Mouse (Mus musculus) heart, embryonic 11.5 days (tissue): ENCODE measurements around the gene Cpn1. TPM values are rescaled to one million over a fixed set of nuclear protein-coding genes. Genes with fewer than 3 reads are reported as not detected.

Experiments
- ATAC-seq: fragments of 200-750 bp; cut with Nextera tagmentation; replicated peaks from 2 replicates; pipeline ENCODE4 v1.8.0; 2017; ENCODE audit warnings: moderate library complexity; ENCODE audit not compliant: insufficient number of reproducible peaks, low FRiP score, low TSS enrichment
- H3K27ac ChIP-seq: fragments of 300-500 bp; sonication (generic); 2 replicates; pipeline ENCODE4 v1.5.1; 2014; ENCODE audit warnings: mild to moderate bottlenecking, low read depth, low read length
- H3K27me3 ChIP-seq: fragments of 300-500 bp; sonication (generic); 2 replicates; pipeline ENCODE4 v1.6.1; 2014; ENCODE audit warnings: mild to moderate bottlenecking, low read length, mixed read lengths; ENCODE audit not compliant: control insufficient read depth, insufficient read depth
- H3K36me3 ChIP-seq: fragments of 300-500 bp; sonication (generic); 2 replicates; pipeline ENCODE4 v1.6.1; 2014; ENCODE audit warnings: mild to moderate bottlenecking, low read length, moderate library complexity, mixed read lengths; ENCODE audit not compliant: control insufficient read depth, insufficient read depth
- H3K4me1 ChIP-seq: fragments of 300-500 bp; sonication (generic); 2 replicates; pipeline ENCODE4 v1.6.1; 2014; ENCODE audit warnings: low read length; ENCODE audit not compliant: control insufficient read depth, insufficient read depth
- H3K4me2 ChIP-seq: fragments of 300-500 bp; sonication (generic); 2 replicates; pipeline ENCODE4 v1.6.1; 2014; ENCODE audit warnings: mild to moderate bottlenecking, moderate library complexity
- H3K4me3 ChIP-seq: fragments of 300-500 bp; sonication (generic); 2 replicates; pipeline ENCODE4 v1.5.1; 2014; ENCODE audit warnings: low read depth, low read length
- H3K9ac ChIP-seq: fragments of 300-500 bp; sonication (generic); 2 replicates; pipeline ENCODE4 v1.6.1; 2014; ENCODE audit warnings: mild to moderate bottlenecking, low read depth, low read length, moderate library complexity
- H3K9me3 ChIP-seq: fragments of 300-500 bp; sonication (generic); replicated peaks from 2 replicates; pipeline ENCODE4 v1.6.1; 2016; ENCODE audit warnings: low read length; ENCODE audit not compliant: control insufficient read depth
- WGBS: fragments of 180-500 bp; shearing (Covaris S2); extraction: QIAGEN DNeasy Blood & Tissue Kit; methylation state at CpG from one replicate; pipeline ENCODE4 v1.1.7; 2014; ENCODE audit not compliant: insufficient replicate concordance; 5-methylcytosine and 5-hydroxymethylcytosine counted together
- polyA plus RNA-seq: library from polyadenylated mRNA; unstranded; fragments of >200 nt; fragmentation: Nextera tagmentation; extraction: Ambion mirVana; gene quantifications from 2 replicates; pipeline ENCODE4 v1.2.1, GENCODE M21; 2014

Cpn1 gene
- polyA plus RNA-seq, 1 experiment from 2014 or later: 2.0 TPM

DNA sequence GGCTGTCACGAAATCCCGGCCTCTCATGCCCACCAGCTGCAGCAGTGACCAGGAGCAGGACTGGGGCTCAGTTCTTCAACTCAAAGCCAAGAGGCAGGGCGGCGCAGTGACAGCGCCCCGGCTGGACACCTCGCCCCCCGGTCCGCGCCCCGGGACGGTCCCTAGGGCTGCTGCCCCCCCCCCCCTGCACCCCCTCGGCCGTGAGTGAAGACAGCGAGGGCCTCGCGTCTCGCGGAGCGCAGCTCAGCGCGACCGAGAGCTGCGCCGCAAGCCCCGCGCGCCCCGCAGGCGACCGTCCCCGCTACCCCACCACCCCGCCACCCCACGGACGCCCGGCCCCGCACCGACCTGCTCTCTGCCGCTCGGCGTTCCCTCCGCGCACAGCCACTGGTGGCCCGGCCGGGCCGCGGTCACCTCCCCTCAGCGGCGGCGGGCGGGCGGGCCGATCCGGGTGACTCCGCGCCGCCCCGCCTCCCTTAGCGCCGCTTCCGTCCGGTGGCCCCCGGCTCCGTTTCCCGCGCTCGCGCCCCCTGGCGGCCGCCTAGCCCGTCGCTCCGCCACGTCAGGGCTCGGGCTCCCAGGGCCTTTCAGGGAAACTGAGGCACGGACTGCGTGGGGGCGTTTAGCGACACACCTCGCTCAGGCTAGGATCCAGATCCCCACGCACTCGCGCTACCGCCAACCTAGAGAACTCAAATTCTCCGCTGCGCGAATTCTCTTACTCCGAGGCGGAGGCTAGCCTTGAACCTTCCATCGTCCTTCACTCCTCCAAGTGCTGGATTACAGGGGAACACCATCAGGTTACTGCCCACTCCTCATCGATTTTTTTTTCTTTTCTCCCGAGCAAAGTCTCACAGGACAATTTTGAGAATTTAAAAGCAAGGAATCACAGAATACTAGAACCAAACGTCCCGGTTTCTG is 46.3 kb downstream of the Cpn1 start, which contains the start of gene Dnmbp:
Dnmbp (minus strand) TSS at position 423 of the 921 bp plus-strand sequence.
- Histone ChIP-seq H3K27me3 (no peaks in the 10 kb centered on the region), H3K4me1 (peaks cover 24% of the 10 kb centered on the region), H3K9me3 (no peaks in the 10 kb centered on the region), H3K27ac (peak within 1 kb of the TSS; percentile 74), H3K36me3 (no peaks in the 10 kb centered on the region), H3K9ac (peak within 1 kb of the TSS; percentile 80), H3K4me3 (peak within 1 kb of the TSS; percentile 81), H3K4me2 (peak within 1 kb of the TSS; percentile 83)
- WGBS: 5% methylated on average over 49 of the region's 94 CpGs
- ATAC-seq: peak; percentile 85

DNA sequence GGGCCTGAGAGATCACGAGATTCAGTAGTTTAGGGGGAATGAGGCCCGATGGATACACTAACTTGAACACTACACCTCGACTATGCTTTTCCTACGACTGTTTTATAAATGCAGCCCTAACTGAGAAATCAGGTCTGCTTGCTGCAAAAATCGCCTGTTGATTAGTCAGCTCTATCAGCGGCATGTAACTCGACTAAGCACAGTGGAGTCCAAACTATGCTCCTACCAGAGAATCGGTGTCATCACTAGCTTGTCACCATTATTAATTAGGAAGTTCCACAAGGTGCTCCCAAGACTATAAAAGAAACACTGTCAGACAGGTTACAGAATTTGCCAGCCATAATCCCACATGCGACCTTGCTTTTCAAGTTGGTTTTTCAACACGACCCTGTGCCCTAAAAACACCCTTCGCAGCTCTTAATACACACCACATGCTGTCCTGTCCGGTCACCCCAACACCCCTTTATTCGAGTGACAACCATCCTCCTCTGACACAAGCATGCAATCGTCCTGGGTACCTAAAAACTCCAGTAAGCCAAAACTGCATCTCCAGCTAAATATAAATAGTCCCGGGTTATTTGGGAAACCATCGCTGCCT is 47.1 kb downstream of the Cpn1 start:
- WGBS: 21% methylated on average over 16 of the region's 16 CpGs
- H3K4me3 ChIP-seq: peak overlapping the region; percentile 81
- peak overlapping the region; percentile 74 for H3K27ac ChIP-seq
- ATAC-seq: no peak
- H3K27me3 ChIP-seq: no peaks in the 10 kb centered on the region
- H3K4me1 ChIP-seq: peaks cover 24% of the 10 kb centered on the region
- peak overlapping the region; percentile 80 for H3K9ac ChIP-seq
- H3K36me3 ChIP-seq: no peaks in the 10 kb centered on the region
- H3K4me2 ChIP-seq: peak overlapping the region; percentile 83
- no peaks in the 10 kb centered on the region for H3K9me3 ChIP-seq

GRCm38 (mm10) chr19:43938355-43938754 is 48.0 kb downstream of the Cpn1 start:
- no peak for ATAC-seq
- Histone ChIP-seq H3K9ac (peak overlapping the region; percentile 4; the same call in 1 of the 2 replicates), H3K27ac (peak overlapping the region; percentile 64)

DNA sequence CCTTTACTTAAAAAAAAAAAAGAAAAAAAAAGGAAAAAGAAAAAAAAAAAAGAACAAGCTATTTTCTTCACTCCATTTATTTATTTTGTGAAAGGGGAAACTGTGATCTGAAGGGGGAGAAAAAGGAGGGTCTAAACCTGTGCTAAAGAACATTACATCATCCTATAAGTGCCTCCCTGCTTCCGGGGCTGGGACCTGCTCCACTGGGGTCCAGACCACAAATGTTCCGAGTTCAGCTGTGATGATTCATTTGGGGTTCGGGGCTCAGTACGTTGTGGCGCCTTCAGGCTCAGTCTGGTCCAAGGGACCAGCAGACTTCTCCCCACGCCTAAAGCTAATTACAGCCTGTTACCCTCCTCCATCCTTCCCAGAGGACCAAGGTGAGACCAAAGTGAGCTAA is 55.4 kb downstream of the Cpn1 start:
- Histone ChIP-seq H3K4me1 (peaks cover 15% of the 10 kb centered on the region), H3K27ac (no peak overlapping the region), H3K9ac (no peak overlapping the region), H3K9me3 (no peaks in the 10 kb centered on the region), H3K36me3 (no peaks in the 10 kb centered on the region), H3K4me2 (no peak overlapping the region), H3K27me3 (no peaks in the 10 kb centered on the region), H3K4me3 (no peak overlapping the region)
- ATAC-seq: no peak
- WGBS: 85% methylated on average over 6 of the region's 6 CpGs

More at GRCm38 (mm10) chr19:43938355-43938754, 48.0 kb downstream of the Cpn1 start:
- H3K4me3 ChIP-seq: peak overlapping the region; percentile 81; the same call in 1 of the 2 replicates
- no peaks in the 10 kb centered on the region for H3K27me3 ChIP-seq
- peaks cover 24% of the 10 kb centered on the region for H3K4me1 ChIP-seq
- H3K9me3 ChIP-seq: no peaks in the 10 kb centered on the region
- H3K36me3 ChIP-seq: no peaks in the 10 kb centered on the region
- 9% methylated on average over 11 of the region's 11 CpGs for WGBS
- H3K4me2 ChIP-seq: peak overlapping the region; percentile 83

DNA sequence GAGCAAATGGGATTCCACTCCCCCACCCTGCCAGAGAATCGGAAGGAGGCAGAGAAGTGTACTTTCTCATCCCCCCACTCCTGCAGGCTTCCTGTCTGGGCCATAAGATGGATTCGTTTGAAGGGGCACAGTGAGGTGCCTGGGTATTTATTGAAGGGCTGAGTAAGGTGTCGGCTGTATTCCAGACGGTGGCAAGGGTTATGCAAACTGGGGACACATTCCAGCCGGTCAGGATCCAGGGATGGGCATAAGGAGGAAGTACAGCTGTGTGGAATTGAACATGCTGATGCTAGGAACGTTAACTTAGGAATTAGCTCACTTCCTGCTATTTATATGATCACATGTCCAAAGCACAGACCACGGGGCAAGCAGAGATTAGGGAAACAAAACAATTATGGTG is 56.0 kb downstream of the Cpn1 start:
- Histone ChIP-seq H3K27ac (0 out of 2 replicates have a peak overlapping the region, but pooled peaks have one; percentile 13), H3K4me2 (peak overlapping the region; percentile 20; the same call in 1 of the 2 replicates), H3K36me3 (no peaks in the 10 kb centered on the region), H3K4me3 (no peak overlapping the region), H3K27me3 (no peaks in the 10 kb centered on the region), H3K4me1 (peaks cover 15% of the 10 kb centered on the region), H3K9me3 (no peaks in the 10 kb centered on the region), H3K9ac (0 out of 2 replicates have a peak overlapping the region, but pooled peaks have one; percentile 18)
- ATAC-seq: peak; percentile 2; the same call in 1 of the 2 replicates
- WGBS: 30% methylated on average over 7 of the region's 7 CpGs

DNA sequence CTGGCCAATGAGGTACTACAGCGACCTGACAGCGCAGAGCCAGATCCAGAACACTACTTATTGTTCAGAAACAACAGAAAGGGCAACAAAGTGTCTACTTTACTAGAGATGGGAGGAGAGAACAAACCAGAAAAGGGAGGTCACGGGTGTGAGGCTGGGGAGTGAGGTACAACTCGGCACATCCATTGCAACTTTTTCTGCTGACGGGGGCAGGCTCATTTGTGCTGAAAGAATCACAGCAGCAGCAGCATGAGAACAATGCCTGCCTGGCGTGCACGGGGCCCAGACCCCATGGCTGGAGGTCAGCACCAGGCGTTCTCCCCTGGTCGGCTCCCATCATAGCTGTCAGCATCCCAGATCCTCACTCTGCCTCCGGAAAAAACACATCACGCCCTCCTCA is 56.5 kb downstream of the Cpn1 start:
- Histone ChIP-seq H3K4me1 (peaks cover 15% of the 10 kb centered on the region), H3K9me3 (no peaks in the 10 kb centered on the region), H3K4me2 (peak overlapping the region; percentile 20; the same call in 1 of the 2 replicates), H3K27ac (0 out of 2 replicates have a peak overlapping the region, but pooled peaks have one; percentile 13), H3K36me3 (no peaks in the 10 kb centered on the region), H3K4me3 (no peak overlapping the region), H3K27me3 (no peaks in the 10 kb centered on the region), H3K9ac (0 out of 2 replicates have a peak overlapping the region, but pooled peaks have one; percentile 18)
- 26% methylated on average over 11 of the region's 11 CpGs for WGBS
- ATAC-seq: peak; percentile 14; the same call in 1 of the 2 replicates

DNA sequence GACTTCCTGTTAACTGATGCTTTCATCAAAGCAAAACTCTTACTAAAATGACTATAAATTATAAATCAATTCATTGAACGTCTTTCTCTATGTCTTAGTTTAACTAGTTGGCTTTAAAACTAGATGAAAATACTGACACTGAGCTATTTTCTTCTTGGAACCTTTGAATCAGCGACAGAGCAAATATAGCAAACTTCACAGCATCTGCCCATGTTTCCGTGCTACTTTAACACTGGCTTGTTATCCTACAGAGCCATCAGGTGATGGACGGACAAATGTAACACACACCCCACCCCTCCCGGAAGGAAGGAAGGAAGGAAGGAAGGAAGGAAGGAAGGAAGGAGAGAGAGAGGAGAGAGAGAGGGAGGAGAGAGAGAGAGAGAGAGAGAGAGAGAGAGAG is 58.4 kb downstream of the Cpn1 start:
- H3K4me1 ChIP-seq: peaks cover 15% of the 10 kb centered on the region
- WGBS: 74% methylated on average over 5 of the region's 5 CpGs
- H3K4me3 ChIP-seq: no peak overlapping the region
- H3K27me3 ChIP-seq: no peaks in the 10 kb centered on the region
- H3K9me3 ChIP-seq: 0 out of 2 replicates have a peak, but pooled peaks cover 3% of the 10 kb centered on the region
- H3K4me2 ChIP-seq: no peak overlapping the region
- no peak overlapping the region for H3K9ac ChIP-seq
- ATAC-seq: no peak
- H3K27ac ChIP-seq: no peak overlapping the region
- 0 out of 2 replicates have a peak, but pooled peaks cover 2% of the 10 kb centered on the region for H3K36me3 ChIP-seq

DNA sequence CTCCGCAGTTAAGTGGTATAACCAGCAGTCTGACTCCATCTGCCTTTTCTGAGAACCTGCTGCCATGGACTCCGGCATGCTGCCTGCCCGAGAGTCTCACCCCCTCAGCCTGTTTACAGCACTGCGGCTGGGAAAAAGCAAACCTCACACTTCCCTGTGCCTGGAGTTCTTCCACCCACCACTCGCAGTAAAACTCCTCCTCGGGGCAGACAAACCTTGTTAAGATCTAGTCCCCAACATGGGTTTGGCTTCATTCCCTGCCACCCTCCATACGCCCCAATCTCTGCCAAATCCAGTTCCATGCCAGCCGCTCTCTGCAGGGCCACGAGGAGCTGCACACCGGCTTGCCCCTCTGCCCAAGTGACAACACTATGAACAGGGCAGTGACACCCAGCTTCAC is 59.3 kb downstream of the Cpn1 start:
- 65% methylated on average over 10 of the region's 10 CpGs for WGBS
- H3K4me3 ChIP-seq: no peak overlapping the region
- no peak overlapping the region for H3K9ac ChIP-seq
- H3K27ac ChIP-seq: no peak overlapping the region
- 0 out of 2 replicates have a peak, but pooled peaks cover 2% of the 10 kb centered on the region for H3K36me3 ChIP-seq
- 0 out of 2 replicates have a peak, but pooled peaks cover 3% of the 10 kb centered on the region for H3K9me3 ChIP-seq
- no peak for ATAC-seq
- no peak overlapping the region for H3K4me2 ChIP-seq
- H3K27me3 ChIP-seq: no peaks in the 10 kb centered on the region
- H3K4me1 ChIP-seq: peaks cover 19% of the 10 kb centered on the region
